Mouse (Mus musculus): ENCODE measurements around the gene Oprd1. TPM values are rescaled to one million over a fixed set of nuclear protein-coding genes. Genes with fewer than 3 reads are reported as not detected.

Oprd1 gene
- polyA plus RNA-seq, 1 experiment from 2014 or later = 0.90 TPM

DNA sequence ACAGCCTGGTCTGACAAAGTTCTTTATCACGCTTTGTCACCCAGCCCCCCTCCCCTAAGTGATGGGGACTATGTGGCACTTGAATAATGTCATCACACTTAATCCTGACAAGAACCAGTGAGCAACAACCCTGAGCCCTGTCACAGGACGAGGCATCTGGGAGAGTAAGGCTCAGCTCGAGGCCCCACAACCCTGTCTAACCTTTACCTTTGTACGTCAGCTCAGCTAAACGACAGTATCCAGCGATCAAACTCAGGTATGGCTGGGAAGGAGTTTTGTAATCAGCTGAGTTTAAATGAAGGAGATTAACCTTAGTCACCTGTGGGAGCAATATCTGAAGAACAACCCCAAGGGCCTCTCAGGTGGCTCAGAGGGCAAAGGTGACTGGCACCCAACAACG, 12.0 kb downstream of the Oprd1 start:
- 93% methylated on average over 7 of the region's 7 CpGs for WGBS
- no peak for ATAC-seq (ENCODE audit: low FRiP score)
- no peak overlapping the region for H3K4me2 ChIP-seq
- H3K4me1 ChIP-seq = peaks cover 9% of the 10 kb centered on the region; the same call in 1 of the 2 replicates
- no peak overlapping the region for H3K4me3 ChIP-seq (replicated peaks)
- no peak overlapping the region for H3K27ac ChIP-seq (replicated peaks)
- H3K9ac ChIP-seq (replicated peaks) = no peak overlapping the region
- H3K9me3 ChIP-seq (replicated peaks) = no peaks in the 10 kb centered on the region
- no peaks in the 10 kb centered on the region for H3K27me3 ChIP-seq (replicated peaks)
- H3K36me3 ChIP-seq = no peaks in the 10 kb centered on the region

- H3K4me2 ChIP-seq = no peak overlapping the region
- H3K36me3 ChIP-seq = no peaks in the 10 kb centered on the region
- peaks cover 9% of the 10 kb centered on the region; the same call in 1 of the 2 replicates for H3K4me1 ChIP-seq
- H3K27ac ChIP-seq (replicated peaks) = no peak overlapping the region
- no peaks in the 10 kb centered on the region for H3K9me3 ChIP-seq (replicated peaks)
- no peak overlapping the region for H3K4me3 ChIP-seq (replicated peaks)
- no peak for ATAC-seq (ENCODE audit: low FRiP score)
- WGBS = 92% methylated on average over 7 of the region's 7 CpGs
- no peaks in the 10 kb centered on the region for H3K27me3 ChIP-seq (replicated peaks)
- H3K9ac ChIP-seq (replicated peaks) = no peak overlapping the region
Observed at GRCm38 (mm10) chr4:132131790-132132189, 12.5 kb downstream of the Oprd1 start.

- no peaks in the 10 kb centered on the region for H3K9me3 ChIP-seq (replicated peaks)
- H3K4me3 ChIP-seq (replicated peaks) = no peak overlapping the region
- H3K9ac ChIP-seq (replicated peaks) = no peak overlapping the region
- no peaks in the 10 kb centered on the region for H3K27me3 ChIP-seq (replicated peaks)
- 89% methylated on average over 9 of the region's 9 CpGs for WGBS
- H3K4me1 ChIP-seq = peaks cover 9% of the 10 kb centered on the region; the same call in 1 of the 2 replicates
- no peak overlapping the region for H3K4me2 ChIP-seq
- no peak for ATAC-seq (ENCODE audit: low FRiP score)
- no peaks in the 10 kb centered on the region for H3K36me3 ChIP-seq
- no peak overlapping the region for H3K27ac ChIP-seq (replicated peaks)
Observed at GRCm38 (mm10) chr4:132131116-132131515, 13.2 kb downstream of the Oprd1 start.

DNA sequence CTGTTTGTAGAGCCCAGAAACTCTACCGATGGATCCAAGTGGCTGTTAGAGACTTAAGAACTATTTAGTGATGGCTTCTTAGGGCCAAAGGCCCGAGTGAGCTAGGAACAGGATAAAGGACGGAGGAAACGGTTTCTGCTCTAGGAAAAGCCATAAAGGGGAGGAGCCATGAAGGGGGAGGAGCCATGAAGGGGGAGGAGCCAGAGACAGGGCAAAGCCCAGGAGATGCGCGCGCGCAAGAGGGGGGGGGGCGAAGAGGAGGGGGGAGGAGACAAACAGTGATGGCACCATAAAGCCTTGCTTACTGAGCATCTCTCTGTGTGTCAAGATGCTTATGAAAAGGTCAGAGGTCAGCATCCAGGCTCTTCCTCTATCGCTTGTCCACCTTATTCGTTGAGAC, 13.6 kb downstream of the Oprd1 start:
- 81% methylated on average over 11 of the region's 11 CpGs for WGBS
- Histone ChIP-seq H3K4me2 (no peak overlapping the region), H3K27me3 (replicated peaks) (no peaks in the 10 kb centered on the region), H3K27ac (replicated peaks) (no peak overlapping the region), H3K9ac (replicated peaks) (no peak overlapping the region), H3K36me3 (no peaks in the 10 kb centered on the region), H3K9me3 (replicated peaks) (no peaks in the 10 kb centered on the region), H3K4me1 (peaks cover 9% of the 10 kb centered on the region; the same call in 1 of the 2 replicates), H3K4me3 (replicated peaks) (no peak overlapping the region)
- no peak for ATAC-seq (ENCODE audit: low FRiP score)

DNA sequence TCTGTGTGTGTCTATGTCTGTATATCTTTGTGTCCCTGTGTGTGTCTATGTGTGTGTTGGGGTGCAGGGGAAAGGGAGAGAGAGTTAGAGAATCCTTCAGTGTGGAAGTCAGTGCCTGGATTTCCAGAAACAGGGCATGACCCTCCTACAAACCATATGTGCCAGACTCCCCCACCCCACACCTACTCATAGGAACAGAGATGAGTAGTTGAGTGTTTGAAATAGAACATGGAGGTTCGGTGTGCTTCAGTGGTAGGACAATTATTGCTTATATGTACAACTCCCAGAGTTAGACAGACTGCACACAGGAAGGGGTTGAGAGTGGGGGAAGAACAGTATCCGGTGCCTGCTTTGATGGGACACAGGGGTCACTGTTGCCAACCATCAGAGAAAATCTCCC, 14.2 kb downstream of the Oprd1 start:
- 93% methylated on average over 2 of the region's 2 CpGs for WGBS
- no peak for ATAC-seq (ENCODE audit: low FRiP score)
- Histone ChIP-seq H3K27ac (replicated peaks) (no peak overlapping the region), H3K36me3 (no peaks in the 10 kb centered on the region), H3K4me3 (replicated peaks) (no peak overlapping the region), H3K4me1 (peaks cover 9% of the 10 kb centered on the region; the same call in 1 of the 2 replicates), H3K9me3 (replicated peaks) (no peaks in the 10 kb centered on the region), H3K27me3 (replicated peaks) (no peaks in the 10 kb centered on the region), H3K9ac (replicated peaks) (no peak overlapping the region), H3K4me2 (no peak overlapping the region)

GRCm38 (mm10) chr4:132128997-132129636, 15.2 kb downstream of the Oprd1 start:
- WGBS = 7% methylated on average over 6 of the region's 6 CpGs
- Histone ChIP-seq H3K9ac (replicated peaks) (no peak overlapping the region), H3K9me3 (replicated peaks) (no peaks in the 10 kb centered on the region), H3K27ac (replicated peaks) (peak overlapping the region; percentile 23; the same call in 1 of the 2 replicates), H3K4me1 (peaks cover 13% of the 10 kb centered on the region; the same call in 1 of the 2 replicates), H3K4me2 (no peak overlapping the region), H3K27me3 (replicated peaks) (no peaks in the 10 kb centered on the region), H3K36me3 (no peaks in the 10 kb centered on the region), H3K4me3 (replicated peaks) (no peak overlapping the region)
- ATAC-seq (ENCODE audit: low FRiP score) = no peak

- Histone ChIP-seq H3K4me2 (no peak overlapping the region), H3K36me3 (no peaks in the 10 kb centered on the region), H3K4me1 (peaks cover 22% of the 10 kb centered on the region; the same call in 1 of the 2 replicates), H3K27me3 (replicated peaks) (no peaks in the 10 kb centered on the region), H3K4me3 (replicated peaks) (no peak overlapping the region), H3K9ac (replicated peaks) (no peak overlapping the region), H3K27ac (replicated peaks) (no peak overlapping the region), H3K9me3 (replicated peaks) (no peaks in the 10 kb centered on the region)
- no peak for ATAC-seq (ENCODE audit: low FRiP score)
- 90% methylated on average over 8 of the region's 8 CpGs for WGBS
Observed at GRCm38 (mm10) chr4:132127091-132127490, 17.2 kb downstream of the Oprd1 start.

GRCm38 (mm10) chr4:132123166-132123565, 21.1 kb downstream of the Oprd1 start:
- H3K4me2 ChIP-seq = no peak overlapping the region
- H3K27me3 ChIP-seq (replicated peaks) = 0 out of 2 replicates have a peak, but pooled peaks cover 1% of the 10 kb centered on the region
- H3K4me3 ChIP-seq (replicated peaks) = no peak overlapping the region
- H3K36me3 ChIP-seq = no peaks in the 10 kb centered on the region
- ATAC-seq (ENCODE audit: low FRiP score) = no peak
- H3K4me1 ChIP-seq = peaks cover 13% of the 10 kb centered on the region; the same call in 1 of the 2 replicates
- 78% methylated on average over 1 of the region's 1 CpGs for WGBS
- no peak overlapping the region for H3K27ac ChIP-seq (replicated peaks)
- H3K9ac ChIP-seq (replicated peaks) = no peak overlapping the region
- no peaks in the 10 kb centered on the region for H3K9me3 ChIP-seq (replicated peaks)

- 86% methylated on average over 5 of the region's 5 CpGs for WGBS
- no peaks in the 10 kb centered on the region for H3K36me3 ChIP-seq
- H3K4me2 ChIP-seq = no peak overlapping the region
- no peak for ATAC-seq (ENCODE audit: low FRiP score)
- H3K4me1 ChIP-seq = peaks cover 13% of the 10 kb centered on the region; the same call in 1 of the 2 replicates
- H3K27me3 ChIP-seq (replicated peaks) = 0 out of 2 replicates have a peak, but pooled peaks cover 2% of the 10 kb centered on the region
- no peak overlapping the region for H3K9ac ChIP-seq (replicated peaks)
- H3K4me3 ChIP-seq (replicated peaks) = no peak overlapping the region
- H3K9me3 ChIP-seq (replicated peaks) = no peaks in the 10 kb centered on the region
- H3K27ac ChIP-seq (replicated peaks) = no peak overlapping the region
Observed at GRCm38 (mm10) chr4:132121674-132122073, 22.6 kb downstream of the Oprd1 start.

DNA sequence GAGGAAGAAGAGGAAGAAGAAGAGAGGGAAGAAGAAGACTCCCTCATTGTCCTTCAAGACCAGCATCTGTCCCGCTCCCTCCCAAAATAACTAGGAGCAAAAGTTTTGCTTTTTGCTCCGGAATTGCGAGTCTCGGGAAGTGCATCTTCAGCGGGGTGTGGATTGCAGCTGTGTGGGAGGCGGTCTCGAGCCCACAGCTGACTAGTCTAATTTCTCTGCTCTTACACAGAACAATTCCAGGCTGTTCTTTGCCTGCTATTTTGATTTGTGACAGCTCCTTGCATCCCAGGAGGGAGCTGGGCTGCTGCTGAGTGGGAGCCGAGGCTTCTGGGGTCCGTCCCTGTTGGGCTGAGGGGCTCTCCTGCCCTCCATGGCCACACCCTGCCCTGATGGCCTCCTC, 24.7 kb downstream of the Oprd1 start:
- Histone ChIP-seq H3K27me3 (replicated peaks) (0 out of 2 replicates have a peak, but pooled peaks cover 2% of the 10 kb centered on the region), H3K4me2 (no peak overlapping the region), H3K4me3 (replicated peaks) (no peak overlapping the region), H3K9ac (replicated peaks) (no peak overlapping the region), H3K4me1 (peaks cover 13% of the 10 kb centered on the region; the same call in 1 of the 2 replicates), H3K27ac (replicated peaks) (no peak overlapping the region), H3K36me3 (no peaks in the 10 kb centered on the region), H3K9me3 (replicated peaks) (no peaks in the 10 kb centered on the region)
- ATAC-seq (ENCODE audit: low FRiP score) = no peak
- 57% methylated on average over 9 of the region's 9 CpGs for WGBS

GRCm38 (mm10) chr4:132116315-132116714, 28.0 kb downstream of the Oprd1 start:
- Histone ChIP-seq H3K4me3 (replicated peaks) (no peak overlapping the region), H3K9me3 (replicated peaks) (no peaks in the 10 kb centered on the region), H3K27me3 (replicated peaks) (peaks cover 11% of the 10 kb centered on the region; the same call in 1 of the 2 replicates), H3K9ac (replicated peaks) (no peak overlapping the region), H3K36me3 (no peaks in the 10 kb centered on the region), H3K4me2 (no peak overlapping the region), H3K4me1 (0 out of 2 replicates have a peak, but pooled peaks cover 5% of the 10 kb centered on the region), H3K27ac (replicated peaks) (no peak overlapping the region)
- no peak for ATAC-seq (ENCODE audit: low FRiP score)
- WGBS = 78% methylated on average over 4 of the region's 4 CpGs

GRCm38 (mm10) chr4:132113411-132114095, 30.7 kb downstream of the Oprd1 start:
- Histone ChIP-seq H3K4me3 (replicated peaks) (peak overlapping the region; percentile 32), H3K36me3 (no peaks in the 10 kb centered on the region), H3K4me1 (0 out of 2 replicates have a peak, but pooled peaks cover 5% of the 10 kb centered on the region), H3K27me3 (replicated peaks) (peaks cover 11% of the 10 kb centered on the region; the same call in 1 of the 2 replicates), H3K27ac (replicated peaks) (no peak overlapping the region; the same call in 1 of the 2 replicates), H3K9me3 (replicated peaks) (no peaks in the 10 kb centered on the region), H3K9ac (replicated peaks) (no peak overlapping the region), H3K4me2 (peak overlapping the region; percentile 54)
- ATAC-seq (ENCODE audit: low FRiP score) = no peak
- 44% methylated on average over 53 of the region's 53 CpGs for WGBS
